11 mouse cellular contexts compared by ENCODE assay signal in genomic region chr5:148386471-148386870, GRCm38 (mm10). TPM values are rescaled to one million over a fixed set of nuclear protein-coding genes. Genes with fewer than 3 reads are reported as not detected.
DNase-seq lines count a peak whose midpoint lies in the region; ATAC-seq and TF ChIP-seq lines count a peak whose summit lies in the region.
"Had no signal": no experiment of that assay in that cellular context is flagged by ENCODE, and none has a peak within 500 bp of the region (broad histone marks: within the 10 kb centered on the region; RNA-seq: fewer than 3 reads in every experiment).

No protein-coding gene starts in this region.

- no peak for TF ChIP-seq EP300 in ES-Bruce4 (IDR thresholded peaks at IDR 0.05; ENCODE audit: insufficient read depth, low read depth, low read length)

- no peak for ATAC-seq in intestine, postnatal 0 days
- ATAC-seq in intestine, embryonic 16.5 days = no peak
- 0 out of 2 replicates have a peak, but pooled peaks have one; percentile 15 for ATAC-seq in megakaryocyte progenitor cell, adult 5-6 weeks (replicated peaks; ENCODE audit: poor library complexity)
- ATAC-seq in midbrain, embryonic 15.5 days (replicated peaks) = no peak
- ATAC-seq in cerebellum, adult (ENCODE audit: insufficient number of reproducible peaks, low FRiP score, low TSS enrichment) = no peak

- H3K27ac ChIP-seq in intestine, postnatal 0 days (ENCODE audit: low read depth, low read length) = no peak overlapping the region
- no peak overlapping the region for H3K27ac ChIP-seq in intestine, embryonic 16.5 days (ENCODE audit: low read length)
- H3K27ac ChIP-seq in ES-Bruce4 (ENCODE audit: insufficient read depth, low read length) = no peak overlapping the region
- H3K27ac ChIP-seq in midbrain, embryonic 15.5 days = no peak overlapping the region
- H3K27ac ChIP-seq: embryonic facial prominence, embryonic 13.5 days; liver, embryonic 13.5 days had no signal

- no peak for TF ChIP-seq POLR2A in ES-Bruce4 (IDR thresholded peaks at IDR 0.05; ENCODE audit: insufficient read depth, low read length)

- DNase-seq in B cell, adult 2 months = peak; percentile 68 to 70
- DNase-seq in adrenal gland, adult 18-20 months (ENCODE audit: low spot score in 2 of 2) = no peak
- DNase-seq: gastrocnemius, postnatal 36 days; liver, embryonic 13.5 days had no signal

- TF ChIP-seq CTCF in intestine, postnatal 0 days (IDR thresholded peaks at IDR 0.05; ENCODE audit: low read depth) = peak; percentile 54
- peak; percentile 28 for TF ChIP-seq CTCF in ES-Bruce4 (IDR thresholded peaks at IDR 0.05; ENCODE audit: low read depth, low read length)

- no peak overlapping the region for H3K9ac ChIP-seq in intestine, postnatal 0 days (ENCODE audit: low read depth, low read length)
- H3K9ac ChIP-seq in intestine, embryonic 16.5 days (ENCODE audit: low read depth, low read length) = no peak overlapping the region
- no peak overlapping the region for H3K9ac ChIP-seq in ES-Bruce4 (ENCODE audit: low read depth, poor library complexity, severe bottlenecking)
- no peak overlapping the region for H3K9ac ChIP-seq in midbrain, embryonic 15.5 days
- H3K9ac ChIP-seq: embryonic facial prominence, embryonic 13.5 days; liver, embryonic 13.5 days had no signal

- 91% methylated on average over 9 of the region's 9 CpGs for WGBS in intestine, postnatal 0 days
- WGBS in intestine, embryonic 16.5 days = 86% methylated on average over 9 of the region's 9 CpGs
- 81% methylated on average over 9 of the region's 9 CpGs for WGBS in midbrain, embryonic 15.5 days

- no peaks in the 10 kb centered on the region for H3K9me3 ChIP-seq in intestine, postnatal 0 days (ENCODE audit: control insufficient read depth)
- H3K9me3 ChIP-seq in intestine, embryonic 16.5 days (ENCODE audit: control insufficient read depth, low read length) = no peaks in the 10 kb centered on the region
- H3K9me3 ChIP-seq in ES-Bruce4 (replicated peaks; ENCODE audit: control insufficient read depth, insufficient read depth, low read length, poor library complexity, severe bottlenecking) = no peaks in the 10 kb centered on the region
- H3K9me3 ChIP-seq in midbrain, embryonic 15.5 days = no peaks in the 10 kb centered on the region
- H3K9me3 ChIP-seq: embryonic facial prominence, embryonic 13.5 days; liver, embryonic 13.5 days had no signal

- no peak overlapping the region for H3K4me3 ChIP-seq in intestine, postnatal 0 days (ENCODE audit: low read depth, low read length)
- no peak overlapping the region for H3K4me3 ChIP-seq in intestine, embryonic 16.5 days (ENCODE audit: low read length)
- H3K4me3 ChIP-seq in ES-Bruce4 (ENCODE audit: low read depth, low read length) = no peak overlapping the region
- H3K4me3 ChIP-seq in midbrain, embryonic 15.5 days = no peak overlapping the region
- H3K4me3 ChIP-seq: embryonic facial prominence, embryonic 13.5 days; liver, embryonic 13.5 days had no signal

- H3K27me3 ChIP-seq in intestine, postnatal 0 days (replicated peaks; ENCODE audit: control insufficient read depth, insufficient read depth, low read length) = no peaks in the 10 kb centered on the region
- no peaks in the 10 kb centered on the region for H3K27me3 ChIP-seq in intestine, embryonic 16.5 days (replicated peaks; ENCODE audit: control insufficient read depth, insufficient read depth, low read length)
- H3K27me3 ChIP-seq in ES-Bruce4 (ENCODE audit: control insufficient read depth, insufficient read depth, low read length, poor library complexity, severe bottlenecking) = no peaks in the 10 kb centered on the region
- no peaks in the 10 kb centered on the region for H3K27me3 ChIP-seq in midbrain, embryonic 15.5 days (replicated peaks)
- H3K27me3 ChIP-seq: embryonic facial prominence, embryonic 13.5 days; liver, embryonic 13.5 days had no signal

- no peak overlapping the region for H3K4me2 ChIP-seq in intestine, postnatal 0 days (replicated peaks; ENCODE audit: low read depth)
- H3K4me2 ChIP-seq in intestine, embryonic 16.5 days (ENCODE audit: low read depth, low read length) = no peak overlapping the region
- H3K4me2 ChIP-seq in midbrain, embryonic 15.5 days = no peak overlapping the region
- H3K4me2 ChIP-seq: embryonic facial prominence, embryonic 13.5 days; liver, embryonic 13.5 days had no signal

- 0 out of 2 replicates have a peak, but pooled peaks cover 3% of the 10 kb centered on the region for H3K36me3 ChIP-seq in intestine, postnatal 0 days (ENCODE audit: control insufficient read depth, insufficient read depth)
- H3K36me3 ChIP-seq in intestine, embryonic 16.5 days (ENCODE audit: control insufficient read depth, insufficient read depth, low read length) = peaks cover 6% of the 10 kb centered on the region; the same call in 1 of the 2 replicates
- peaks cover 3% of the 10 kb centered on the region; the same call in 1 of the 2 replicates for H3K36me3 ChIP-seq in ES-Bruce4 (ENCODE audit: control insufficient read depth, insufficient read depth, low read length, poor library complexity, severe bottlenecking)
- H3K36me3 ChIP-seq in midbrain, embryonic 15.5 days (replicated peaks) = no peaks in the 10 kb centered on the region
- H3K36me3 ChIP-seq: embryonic facial prominence, embryonic 13.5 days had no signal

- H3K4me1 ChIP-seq in intestine, postnatal 0 days (replicated peaks; ENCODE audit: control insufficient read depth, insufficient read depth, low read length) = no peaks in the 10 kb centered on the region
- peaks cover 8% of the 10 kb centered on the region for H3K4me1 ChIP-seq in intestine, embryonic 16.5 days (ENCODE audit: control insufficient read depth, insufficient read depth, low read length)
- H3K4me1 ChIP-seq in ES-Bruce4 (ENCODE audit: control insufficient read depth, insufficient read depth, low read length) = peaks cover 1% of the 10 kb centered on the region
- 0 out of 2 replicates have a peak, but pooled peaks cover 4% of the 10 kb centered on the region for H3K4me1 ChIP-seq in midbrain, embryonic 15.5 days

RNA-seq across cellular contexts. Expression of gene Slc7a1, which starts 13.2 kb away (rescaled TPM):
- polyA plus RNA-seq in intestine, postnatal 0 days (2015; fragmentation: Nextera tagmentation; extraction: Ambion mirVana) = 10.8 and 11.7 TPM in 2 replicates
- polyA plus RNA-seq in intestine, embryonic 16.5 days (2015; fragmentation: Nextera tagmentation; extraction: Ambion mirVana) = 20.0 and 22.5 TPM in 2 replicates
- 21.6 and 27.1 TPM in 2 replicates for polyA plus RNA-seq in ES-Bruce4 (2011; ENCODE audit: insufficient read depth, insufficient read length, low read depth, missing spikeins)
- 36.0 and 37.7 TPM in 2 replicates for total RNA-seq in megakaryocyte progenitor cell, adult 5-6 weeks (2015)
- 14.9 and 15.3 TPM in 2 replicates for total RNA-seq in megakaryocyte progenitor cell, adult 5-6 weeks (2017)
- 10 to 100 TPM; 87.0 to 94.9 TPM for total RNA-seq in adrenal gland, adult 18-20 months (2021)
- polyA plus RNA-seq in midbrain, embryonic 15.5 days (2015; fragmentation: Nextera tagmentation; extraction: Ambion mirVana) = 45.2 and 46.4 TPM in 2 replicates

Comparison
In these comparisons a context has a peak if more than half of its experiments do, and no peak if none do; other contexts are left out.
1. DNase-seq: peak in B cell, adult 2 months (2 of 2); none in adrenal gland, adult 18-20 months (0 of 2).